Mouse (Mus musculus): ENCODE data around the gene Dedd2. TPM values are rescaled to one million over a fixed set of nuclear protein-coding genes. Genes with fewer than 3 reads are reported as not detected.

Gene Dedd2
- total and polyA plus RNA-seq, 3 experiments = 10.6 to 13.9 (median 11.7) TPM

GRCm38 (mm10) chr7:25219756-25220456 lies 509 bp downstream of the Dedd2 start:
- Histone ChIP-seq H3K27me3 (replicated peaks) (no peaks in the 10 kb centered on the region), H3K4me2 (ENCODE audit: insufficient read depth, low read depth, poor library complexity, severe bottlenecking) (peak overlapping the region; percentile 87), H3K79me2 (replicated peaks; ENCODE audit: control insufficient read depth, extremely low read depth, insufficient read depth, poor library complexity, severe bottlenecking) (peaks cover 9% of the 10 kb centered on the region), H3K4me1 (ENCODE audit: control insufficient read depth in 1 of 2, insufficient read depth in 2 of 2) (peaks cover 3 to 41% of the 10 kb centered on the region in 2 experiments; a peak in 3 of 4 replicates), H3K4me3 (replicated peaks in 1 of 3; ENCODE audit: low read depth in 2 of 3, low read length in 2 of 3, poor library complexity in 1 of 3) (peak overlapping the region; percentile 73 to 86 (median 86)), H3K27ac (ENCODE audit: insufficient read depth, low read depth) (peak overlapping the region; percentile 34), H3K36me3 (replicated peaks in 1 of 2; ENCODE audit: control insufficient read depth in 1 of 2, insufficient read depth in 1 of 2, low read length in 1 of 2) (peaks cover 20 to 40% of the 10 kb centered on the region in 2 experiments), H3K9me3 (replicated peaks; ENCODE audit: low read length) (no peaks in the 10 kb centered on the region), H3K9ac (ENCODE audit: insufficient read depth, low read depth) (peak overlapping the region; percentile 69)
- TF ChIP-seq MXI1 (IDR thresholded peaks at IDR 0.05; ENCODE audit: low read depth, low read length) (peak; percentile 60), NELFE (IDR thresholded peaks at IDR 0.05; ENCODE audit: low read depth, low read length) (peak; percentile 76), JUND (conservative IDR thresholded peaks at IDR 0.05; ENCODE audit: low read depth, low read length) (0 out of 2 replicates have a peak, but pooled peaks have one; percentile 27), POLR2A (IDR thresholded peaks at IDR 0.05; ENCODE audit: low read depth, low read length) (peak; percentile 79), MYC (IDR thresholded peaks at IDR 0.05; ENCODE audit: low read depth, low read length) (peak; percentile 5; the same call in 1 of the 2 replicates), BHLHE40 (IDR thresholded peaks at IDR 0.05; ENCODE audit: low read depth, low read length) (0 out of 2 replicates have a peak, but pooled peaks have one; percentile 34), JUN (IDR thresholded peaks at IDR 0.05; ENCODE audit: insufficient read depth, low read depth, low read length) (no peak), MAFK (IDR thresholded peaks at IDR 0.05; ENCODE audit: insufficient replicate concordance, low read length) (no peak), TCF12 (IDR thresholded peaks at IDR 0.05; ENCODE audit: low read depth, low read length) (peak; percentile 9; the same call in 1 of the 2 replicates), SIN3A (IDR thresholded peaks at IDR 0.05; ENCODE audit: low read length) (peak; percentile 13), SMC3 (IDR thresholded peaks at IDR 0.05; ENCODE audit: low read depth, low read length) (no peak), MEF2A (IDR thresholded peaks at IDR 0.05; ENCODE audit: borderline replicate concordance, low read depth, low read length) (no peak), NRF1 (IDR thresholded peaks at IDR 0.05; ENCODE audit: low read depth, low read length) (peak; percentile 96), CTCF (conservative IDR thresholded peaks at IDR 0.05 in 1 of 2, IDR thresholded peaks at IDR 0.05 in 1 of 2; ENCODE audit: low read depth in 2 of 2, low read length in 2 of 2) (no peak), IRF4 (IDR thresholded peaks at IDR 0.05; ENCODE audit: low read depth, low read length) (0 out of 2 replicates have a peak, but pooled peaks have one; percentile 29), CHD1 (IDR thresholded peaks at IDR 0.05; ENCODE audit: low read depth, low read length) (no peak), ELF1 (IDR thresholded peaks at IDR 0.05; ENCODE audit: low read depth, low read length) (0 out of 2 replicates have a peak, but pooled peaks have one; percentile 40), MAZ (IDR thresholded peaks at IDR 0.05; ENCODE audit: low read depth, low read length) (no peak), KAT2A (IDR thresholded peaks at IDR 0.05; ENCODE audit: insufficient replicate concordance, low read length) (no peak), ZKSCAN1 (IDR thresholded peaks at IDR 0.05; ENCODE audit: borderline replicate concordance, low read depth, low read length) (no peak), HCFC1 (IDR thresholded peaks at IDR 0.05; ENCODE audit: low read depth, low read length) (peak; percentile 23), POLR2AphosphoS2 (IDR thresholded peaks at IDR 0.05; ENCODE audit: low read depth, low read length) (peak; percentile 65; the same call in 1 of the 2 replicates), UBTF (IDR thresholded peaks at IDR 0.05; ENCODE audit: low read depth, low read length) (no peak), ZC3H11A (IDR thresholded peaks at IDR 0.05; ENCODE audit: low read depth, low read length) (no peak), TBP (conservative IDR thresholded peaks at IDR 0.05; ENCODE audit: low read depth, low read length) (peak; percentile 45; the same call in 1 of the 2 replicates), ZNF384 (IDR thresholded peaks at IDR 0.05; ENCODE audit: low read depth, low read length) (no peak), PAX5 (IDR thresholded peaks at IDR 0.05; ENCODE audit: low read length) (no peak), ZMIZ1 (IDR thresholded peaks at IDR 0.05; ENCODE audit: low read depth, low read length) (peak; percentile 53; the same call in 1 of the 2 replicates), ETS1 (conservative IDR thresholded peaks at IDR 0.05; ENCODE audit: low read depth, low read length) (no peak), E2F4 (IDR thresholded peaks at IDR 0.05; ENCODE audit: insufficient replicate concordance, low read depth, low read length) (no peak), RCOR1 (conservative IDR thresholded peaks at IDR 0.05; ENCODE audit: low read depth, low read length) (no peak), MAX (IDR thresholded peaks at IDR 0.05; ENCODE audit: low read length) (peak; percentile 67), EP300 (IDR thresholded peaks at IDR 0.05; ENCODE audit: low read length) (no peak)
- peak; percentile 98 for DNase-seq (ENCODE audit: extremely low read depth)
- in situ Hi-C loops (cut with MboI; ENCODE audit: low pct_ligation_motif_present, low pct_unique_long_range_greater_than_20kb, low sequenced_read_pairs) = no loop called here
- dilution Hi-C loops (cut with MboI; ENCODE audit: extremely low pct_ligation_motif_present, extremely low pct_unique_long_range_greater_than_20kb, low sequenced_read_pairs) = no loop called here
